Mouse (Mus musculus) neural tube, embryonic 11.5 days (tissue): ENCODE measurements around the gene Cyp2j7. TPM values are rescaled to one million over a fixed set of nuclear protein-coding genes. Genes with fewer than 3 reads are reported as not detected.

ENCODE experiments used
- ATAC-seq: fragments of 200-750 bp; cut with Nextera tagmentation; 2 replicates; pipeline ENCODE4 v1.8.0; 2017; ENCODE audit warnings: moderate number of reproducible peaks, mild to moderate bottlenecking, moderate TSS enrichment, moderate library complexity; ENCODE audit not compliant: insufficient read depth, low FRiP score, low TSS enrichment
- DNase-seq: peaks from one replicate; pipeline ENCODE4 v3.0.0-alpha.2; 2015; ENCODE audit warnings: low spot score
- H3K27ac ChIP-seq: fragments of 300-500 bp; sonication (generic); 2 replicates; pipeline ENCODE4 v1.5.1; 2014; ENCODE audit warnings: low read depth, mild to moderate bottlenecking, low read length
- H3K27me3 ChIP-seq: fragments of 300-500 bp; sonication (generic); 2 replicates; pipeline ENCODE4 v1.6.1; 2014; ENCODE audit warnings: mild to moderate bottlenecking, low read length, mixed read lengths; ENCODE audit not compliant: control insufficient read depth, insufficient read depth
- H3K36me3 ChIP-seq: fragments of 300-500 bp; sonication (generic); 2 replicates; pipeline ENCODE4 v1.6.1; 2014; ENCODE audit warnings: mild to moderate bottlenecking, low read length, moderate library complexity, mixed read lengths; ENCODE audit not compliant: control insufficient read depth, insufficient read depth
- H3K4me1 ChIP-seq: fragments of 300-500 bp; sonication (generic); 2 replicates; pipeline ENCODE4 v1.6.1; 2014; ENCODE audit warnings: low read length, mixed read lengths; ENCODE audit not compliant: control insufficient read depth, insufficient read depth
- H3K4me2 ChIP-seq: fragments of 300-500 bp; sonication (generic); 2 replicates; pipeline ENCODE4 v1.6.1; 2014; ENCODE audit warnings: low read depth, mild to moderate bottlenecking, moderate library complexity
- H3K4me3 ChIP-seq: fragments of 300-500 bp; sonication (generic); 2 replicates; pipeline ENCODE4 v1.5.1; 2014; ENCODE audit warnings: low read depth, low read length
- H3K9ac ChIP-seq: fragments of 300-500 bp; sonication (generic); 2 replicates; pipeline ENCODE4 v1.6.1; 2014; ENCODE audit warnings: mild to moderate bottlenecking, low read length
- H3K9me3 ChIP-seq: fragments of 300-500 bp; sonication (generic); 2 replicates; pipeline ENCODE4 v1.6.1; 2016; ENCODE audit warnings: low read length; ENCODE audit not compliant: control insufficient read depth
- WGBS: fragments of 180-500 bp; shearing (Covaris S2); extraction: QIAGEN DNeasy Blood & Tissue Kit; methylation state at CpG from one replicate; pipeline ENCODE4 v1.1.7; 2014; 5-methylcytosine and 5-hydroxymethylcytosine counted together
- polyA plus RNA-seq: library from polyadenylated mRNA; unstranded; fragments of >200 nt; fragmentation: Nextera tagmentation; extraction: Ambion mirVana; gene quantifications from 2 replicates; pipeline ENCODE4 v1.2.1, GENCODE M21; 2014

The Cyp2j7 gene
- polyA plus RNA-seq, 1 experiment from 2014 or later, result not detected

- H3K9ac ChIP-seq, result no peak overlapping the region
- no peak for ATAC-seq
- no peaks in the 10 kb centered on the region for H3K36me3 ChIP-seq
- 71% methylated on average over 1 of the region's 1 CpGs for WGBS
- no peak overlapping the region for H3K4me3 ChIP-seq
- H3K9me3 ChIP-seq, result no peaks in the 10 kb centered on the region
- H3K27ac ChIP-seq, result no peak overlapping the region
- H3K4me2 ChIP-seq, result no peak overlapping the region
- H3K4me1 ChIP-seq, result no peaks in the 10 kb centered on the region
- DNase-seq, result no peak
- H3K27me3 ChIP-seq, result no peaks in the 10 kb centered on the region
These were observed 74.9 kb downstream of the Cyp2j7 start for GRCm38 (mm10) chr4:96161575-96161974.

Other genes with a start within 250 kb of the Cyp2j7 start
- gene Cyp2j13, start 159.1 kb downstream of the Cyp2j7 start, polyA plus RNA-seq, result not detected in 2 replicates
- gene Cyp2j12, start 95.5 kb downstream of the Cyp2j7 start, polyA plus RNA-seq, result not detected in 2 replicates
- gene Cyp2j11, start 112.0 kb upstream of the Cyp2j7 start, polyA plus RNA-seq, result not detected in 2 replicates